Mouse (Mus musculus) embryonic fibroblast, embryonic 13.5 days (primary cell): ENCODE data around the gene Fam3a. TPM values are rescaled to one million over a fixed set of nuclear protein-coding genes. Genes with fewer than 3 reads are reported as not detected.

ENCODE experiments used
- H3K27ac ChIP-seq: 2 replicates; pipeline ENCODE4 v1.5.1; 2012; ENCODE audit warnings: low read length, control low read depth, inconsistent platforms; ENCODE audit not compliant: insufficient read depth
- H3K4me1 ChIP-seq: 2 replicates; pipeline ENCODE4 v1.6.1; 2011; ENCODE audit warnings: low read length; ENCODE audit not compliant: control insufficient read depth, insufficient read depth
- H3K4me3 ChIP-seq: 2 replicates; pipeline ENCODE4 v1.5.1; 2011; ENCODE audit warnings: mild to moderate bottlenecking, control low read depth, low read length; ENCODE audit not compliant: insufficient read depth
- CTCF ChIP-seq: IDR thresholded peaks from 2 replicates; pipeline ENCODE4 v1.5.1; 2011; ENCODE audit warnings: mild to moderate bottlenecking, control low read depth, low read length, moderate library complexity, borderline replicate concordance; ENCODE audit not compliant: insufficient read depth
- POLR2A ChIP-seq: IDR thresholded peaks from 2 replicates; pipeline ENCODE4 v1.6.1; 2011; ENCODE audit warnings: low read depth, mild to moderate bottlenecking, control low read depth, low read length, moderate library complexity
- polyA plus RNA-seq: library from polyadenylated mRNA; stranded (reverse); fragments of >200 nt; gene quantifications from 2 replicates; pipeline ENCODE4 v1.2.4, GENCODE M21; 2011; ENCODE audit warnings: low read depth; ENCODE audit not compliant: missing spikeins, insufficient read length

Fam3a gene
- polyA plus RNA-seq, 1 experiment = 30.6 TPM

- H3K27ac ChIP-seq = peak overlapping the region; percentile 4; the same call in 1 of the 2 replicates
- TF ChIP-seq POLR2A (peak; percentile 40; the same call in 1 of the 2 replicates), CTCF (no peak)
- peak overlapping the region; percentile 70 for H3K4me3 ChIP-seq
- H3K4me1 ChIP-seq = no peaks in the 10 kb centered on the region
Observed at GRCm38 (mm10) chrX:74352645-74353466, 40.2 kb downstream of the Fam3a start.

Other genes starting within 250 kb of the Fam3a start
- not detected in 2 replicates for gene Tex28, start 225.4 kb downstream of the Fam3a start, polyA plus RNA-seq
- not detected in 2 replicates for gene Tktl1, start 216.0 kb downstream of the Fam3a start, polyA plus RNA-seq
- gene Flna, start 143.5 kb downstream of the Fam3a start, polyA plus RNA-seq = 1,955 and 2,266 TPM in 2 replicates
- 195 and 206 TPM in 2 replicates for gene Emd, start 138.6 kb downstream of the Fam3a start, polyA plus RNA-seq
- 311 and 352 TPM in 2 replicates for gene Rpl10, start 122.5 kb downstream of the Fam3a start, polyA plus RNA-seq
- 43.2 and 52.9 TPM in 2 replicates for gene Taz, start 111.4 kb downstream of the Fam3a start, polyA plus RNA-seq
- gene Dnase1l1, start 110.9 kb downstream of the Fam3a start, polyA plus RNA-seq = 8.0 and 12.1 TPM in 2 replicates
- gene Atp6ap1, start 96.2 kb downstream of the Fam3a start, polyA plus RNA-seq = 290 and 334 TPM in 2 replicates
- 184 and 194 TPM in 2 replicates for gene Gdi1, start 88.3 kb downstream of the Fam3a start, polyA plus RNA-seq
- 53.9 and 54.0 TPM in 2 replicates for gene Fam50a, start 80.2 kb downstream of the Fam3a start, polyA plus RNA-seq
- 39.7 and 53.1 TPM in 2 replicates for gene Plxna3, start 64.2 kb downstream of the Fam3a start, polyA plus RNA-seq
- 56.1 and 62.9 TPM in 2 replicates for gene Lage3, start 39.7 kb downstream of the Fam3a start, polyA plus RNA-seq
- 47.0 and 62.6 TPM in 2 replicates for gene Ubl4a, start 20.1 kb downstream of the Fam3a start, polyA plus RNA-seq
- gene Slc10a3, start 19.9 kb downstream of the Fam3a start, polyA plus RNA-seq = 20.6 and 22.4 TPM in 2 replicates
- 36.8 and 57.9 TPM in 2 replicates for gene Ikbkg, start within 50 bp of the Fam3a start, polyA plus RNA-seq
- 58.1 and 65.0 TPM in 2 replicates for gene G6pdx, start 35.9 kb upstream of the Fam3a start, polyA plus RNA-seq
- not detected in 2 replicates for gene Gm6880, start 88.1 kb upstream of the Fam3a start, polyA plus RNA-seq
- gene Olfr1326-ps1, start 181.6 kb upstream of the Fam3a start, polyA plus RNA-seq = not detected in 2 replicates
- not detected in 2 replicates for gene Olfr1325, start 199.4 kb upstream of the Fam3a start, polyA plus RNA-seq